Mouse (Mus musculus) heart, adult 18-20 months (tissue): ENCODE data around the gene Ltbp3. TPM values are rescaled to one million over a fixed set of nuclear protein-coding genes. Genes with fewer than 3 reads are reported as not detected.

ENCODE experiments used
- DNase-seq, 2 experiments: peaks; one replicate each; pipeline ENCODE4 v3.0.0; 2021 to 2022; ENCODE audit warnings: mixed read lengths in 1 of 2
- total RNA-seq, 2 experiments: library from RNA; stranded (reverse); gene quantifications; 2 replicates each; pipeline ENCODE4 v1.2.3; 2021

The Ltbp3 gene
- total RNA-seq, 2 experiments from 2014 or later, result 30.4 to 35.5 TPM

DNA sequence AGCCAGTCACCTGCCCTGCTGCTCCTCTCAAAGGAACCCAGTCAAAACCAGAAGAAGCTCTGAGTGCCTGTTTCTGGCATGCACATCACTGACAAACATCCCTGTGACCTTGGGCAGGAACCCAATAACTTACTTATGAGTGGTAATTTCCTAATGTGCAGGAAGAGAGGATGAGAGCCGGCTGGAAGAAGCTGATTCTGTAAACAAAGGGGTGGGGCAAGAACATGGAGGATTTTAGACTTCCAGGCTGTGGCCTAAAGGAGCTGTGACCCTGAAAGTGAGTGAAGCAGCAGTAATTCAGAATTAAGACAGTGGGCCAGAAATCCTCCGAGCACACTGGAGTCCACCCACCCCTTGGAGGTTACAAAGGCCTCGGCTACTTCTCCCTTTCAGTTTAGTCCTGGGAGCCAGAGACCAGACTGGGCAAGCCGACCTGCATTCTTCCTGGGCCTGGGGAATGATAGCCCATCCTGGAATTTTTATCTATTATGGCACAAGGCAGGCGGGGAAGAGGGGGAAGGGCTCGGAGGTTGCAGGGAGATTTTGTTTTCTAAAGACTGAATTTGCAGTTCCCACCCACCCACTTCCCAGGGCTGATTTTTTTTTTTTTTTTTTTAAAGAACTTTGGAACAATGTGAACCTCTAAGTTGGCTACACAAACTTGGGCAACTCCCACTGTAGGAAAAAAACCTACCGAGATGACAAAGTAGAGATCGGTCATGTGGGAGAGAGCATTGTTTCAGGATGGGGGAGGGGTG lies 65.5 kb downstream of the Ltbp3 start:
- peak; percentile 78 to 82 for DNase-seq

DNA sequence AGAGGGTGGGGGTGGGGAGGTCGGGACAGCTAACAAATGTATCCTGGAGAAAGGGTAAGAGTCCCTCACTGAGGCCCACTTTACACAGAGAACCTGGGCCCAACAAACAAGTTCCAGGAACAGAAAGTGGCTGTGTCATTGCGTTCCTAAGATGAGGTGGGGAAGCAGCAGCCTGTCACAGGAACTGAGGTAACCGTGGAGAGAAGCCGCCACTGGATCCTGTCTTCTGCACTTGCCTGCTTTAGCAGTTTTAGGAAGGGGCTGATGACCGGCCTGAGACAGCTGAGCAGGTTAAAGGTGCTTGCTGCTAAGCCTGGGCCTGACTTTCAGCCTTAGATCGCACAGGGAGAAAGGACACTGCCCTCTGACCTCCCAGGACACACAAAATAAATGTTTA lies 66.1 kb downstream of the Ltbp3 start:
- peak in 1 of 2 experiments; percentile 64 for DNase-seq

DNA sequence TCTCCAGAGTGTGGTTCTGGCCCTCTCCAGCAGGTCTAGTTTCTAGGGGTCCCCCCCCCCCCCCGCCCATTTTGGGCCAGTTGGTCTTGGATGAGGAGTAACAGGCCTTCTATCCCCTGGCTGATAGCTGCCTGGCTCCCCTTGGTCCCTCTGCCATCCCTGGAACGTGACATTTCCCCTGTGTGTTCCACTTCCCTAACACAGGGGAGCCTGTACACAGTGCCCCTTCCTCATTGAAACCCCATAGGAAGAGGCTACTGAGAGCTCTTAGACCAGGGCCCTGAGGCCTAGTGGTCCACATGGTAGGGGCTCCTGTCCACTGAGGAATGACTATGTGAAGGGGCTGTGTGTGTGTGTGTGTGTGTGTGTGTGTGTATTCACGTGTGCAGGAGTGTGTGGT lies 67.0 kb downstream of the Ltbp3 start:
- DNase-seq, result no peak

Other genes with a start within 250 kb of the Ltbp3 start
- under 1 TPM; 0.35 to 0.57 TPM for gene 1700020D05Rik, start 237.1 kb upstream of the Ltbp3 start, total RNA-seq
- gene Snx32, start 230.4 kb upstream of the Ltbp3 start, total RNA-seq, result 1 to 10 TPM; 4.2 to 4.3 TPM
- not detected for gene Ovol1, start 180.3 kb upstream of the Ltbp3 start, total RNA-seq
- 1 to 10 TPM; 2.8 to 4.3 TPM for gene Ap5b1, start 172.9 kb upstream of the Ltbp3 start, total RNA-seq
- gene Rnaseh2c, start 139.0 kb upstream of the Ltbp3 start, total RNA-seq, result 10 to 100 TPM; 56.5 to 59.3 TPM
- 10 to 100 TPM; 20.5 to 31.3 TPM for gene Kat5, start 130.7 kb upstream of the Ltbp3 start, total RNA-seq
- gene Rela, start 103.4 kb upstream of the Ltbp3 start, total RNA-seq, result 10 to 100 TPM; 25.4 to 30.2 TPM
- gene Sipa1, start 77.2 kb upstream of the Ltbp3 start, total RNA-seq, result 10 to 100 TPM; 20.3 to 24.1 TPM
- 10 to 100 TPM; 21.5 to 25.2 TPM for gene Map3k11, start 52.2 kb upstream of the Ltbp3 start, total RNA-seq
- 10 to 100 TPM; 17.3 to 18.4 TPM for gene Pcnx3, start 52.0 kb upstream of the Ltbp3 start, total RNA-seq
- not detected for gene Kcnk7, start 36.5 kb upstream of the Ltbp3 start, total RNA-seq
- gene Ehbp1l1, start 14.6 kb upstream of the Ltbp3 start, total RNA-seq, result 100 to 1,000 TPM; 134 to 144 TPM
- 10 to 100 TPM; 21.6 to 26.0 TPM for gene Fam89b, start 11.3 kb upstream of the Ltbp3 start, total RNA-seq
- gene Scyl1, start 30.5 kb downstream of the Ltbp3 start, total RNA-seq, result 10 to 100 TPM; 55.1 to 67.8 TPM
- 10 to 100 TPM in 1 of 2 experiments, 1 to 10 TPM in 1; 7.2 to 10.6 TPM for gene Frmd8, start 134.4 kb downstream of the Ltbp3 start, total RNA-seq
- gene Slc25a45, start 136.9 kb downstream of the Ltbp3 start, total RNA-seq, result 1 to 10 TPM; 2.6 to 2.8 TPM
- under 1 TPM in 1 of 2 experiments, not detected in 1; 0.35 TPM for gene Tigd3, start 153.2 kb downstream of the Ltbp3 start, total RNA-seq
- gene Dpf2, start 172.1 kb downstream of the Ltbp3 start, total RNA-seq, result 10 to 100 TPM; 77.6 to 84.0 TPM
- gene Cdc42ep2, start 183.9 kb downstream of the Ltbp3 start, total RNA-seq, result 1 to 10 TPM; 6.6 to 9.0 TPM
- 10 to 100 TPM in 1 of 2 experiments, 1 to 10 TPM in 1; 8.7 to 10.6 TPM for gene Pola2, start 223.3 kb downstream of the Ltbp3 start, total RNA-seq
- gene Slc22a20, start 245.2 kb downstream of the Ltbp3 start, total RNA-seq, result not detected